Mouse (Mus musculus) kidney, postnatal 4 days (tissue): ENCODE results near the gene Baiap2l1.

ENCODE experiments used
- DNase-seq, 2 experiments: peaks; one replicate each; pipeline ENCODE4 v3.0.0; 2021; ENCODE audit warnings: mixed read lengths in 2 of 2

The Baiap2l1 gene

DNA sequence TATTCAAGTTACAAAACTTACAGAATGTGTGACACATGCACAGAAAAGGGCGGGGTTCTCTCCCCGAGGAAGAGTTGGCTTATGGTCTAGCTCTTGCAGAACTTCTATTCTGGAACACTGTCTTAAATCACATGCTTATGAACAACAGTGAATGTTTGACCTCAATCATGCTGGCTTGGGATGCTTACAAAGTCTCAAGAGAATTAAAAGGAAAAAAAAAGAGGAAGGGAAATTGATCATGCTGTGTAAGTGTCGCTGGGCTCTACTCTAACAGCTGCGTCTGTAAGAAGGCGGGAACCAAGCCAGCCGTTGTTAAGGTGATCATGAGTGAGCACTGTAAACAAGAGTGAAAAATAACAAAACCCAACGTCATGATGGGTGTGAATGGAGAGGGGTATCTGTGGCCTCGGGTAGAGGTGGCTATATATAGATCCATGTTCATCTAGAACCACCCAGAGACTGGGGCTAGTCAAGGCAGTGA is 74.3 kb downstream of the Baiap2l1 start:
- no peak for DNase-seq

DNA sequence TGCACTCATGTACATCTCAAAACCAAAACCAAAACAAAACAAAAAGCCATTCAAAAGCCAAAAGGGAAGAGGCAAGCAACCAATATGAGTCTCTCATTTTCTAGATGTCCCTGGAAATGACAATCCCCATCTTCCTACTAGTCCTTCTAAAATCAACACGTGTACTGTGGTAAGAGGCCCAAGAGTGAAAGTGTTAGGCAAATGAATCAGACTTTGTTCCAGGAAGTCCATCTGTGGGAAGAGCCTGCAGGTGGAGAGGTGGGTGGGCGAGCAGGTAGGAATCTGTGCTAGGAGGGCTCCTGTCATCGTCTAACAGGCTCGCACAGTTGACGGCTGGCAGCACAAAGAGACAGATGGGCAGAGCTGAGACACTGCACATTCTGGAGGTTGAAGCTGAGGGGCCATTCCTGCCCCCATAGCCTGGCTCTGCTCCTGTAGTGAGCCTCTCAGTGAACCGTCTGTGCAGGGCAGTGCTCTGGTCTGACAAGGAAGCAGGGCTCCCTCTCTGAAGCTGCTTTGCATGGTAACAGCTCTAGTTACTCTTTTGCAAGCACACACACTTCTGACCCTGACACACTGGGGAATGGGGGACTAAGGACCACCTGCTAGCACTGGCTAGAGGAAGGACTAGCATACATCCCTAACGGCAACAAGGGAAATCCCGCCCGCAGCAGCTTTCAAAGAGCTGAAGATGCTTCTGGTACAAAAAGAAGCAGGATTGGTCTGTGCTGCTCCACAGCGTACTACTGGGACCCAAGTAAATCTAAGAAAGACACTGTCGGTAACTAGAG is 75.2 kb downstream of the Baiap2l1 start:
- DNase-seq = no peak

DNA sequence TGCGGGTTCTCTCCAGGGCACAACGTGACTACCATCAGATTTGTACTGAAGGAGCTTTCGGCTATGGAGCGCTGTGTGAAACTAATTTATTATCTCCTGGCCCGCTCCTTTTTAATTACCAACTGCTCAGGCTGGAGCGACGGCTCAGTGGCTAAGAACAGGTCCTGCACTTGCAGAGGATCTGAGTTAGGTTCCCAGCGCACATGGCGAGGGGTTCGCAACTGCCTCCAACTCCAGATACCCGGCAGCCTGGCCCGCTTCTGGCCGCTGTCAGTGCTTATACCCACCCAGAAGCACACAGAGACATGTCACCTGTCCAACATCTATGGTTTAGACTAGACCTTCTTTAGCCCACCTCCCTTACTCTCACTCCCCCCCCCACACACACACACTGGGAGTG is 78.0 kb downstream of the Baiap2l1 start:
- no peak for DNase-seq

DNA sequence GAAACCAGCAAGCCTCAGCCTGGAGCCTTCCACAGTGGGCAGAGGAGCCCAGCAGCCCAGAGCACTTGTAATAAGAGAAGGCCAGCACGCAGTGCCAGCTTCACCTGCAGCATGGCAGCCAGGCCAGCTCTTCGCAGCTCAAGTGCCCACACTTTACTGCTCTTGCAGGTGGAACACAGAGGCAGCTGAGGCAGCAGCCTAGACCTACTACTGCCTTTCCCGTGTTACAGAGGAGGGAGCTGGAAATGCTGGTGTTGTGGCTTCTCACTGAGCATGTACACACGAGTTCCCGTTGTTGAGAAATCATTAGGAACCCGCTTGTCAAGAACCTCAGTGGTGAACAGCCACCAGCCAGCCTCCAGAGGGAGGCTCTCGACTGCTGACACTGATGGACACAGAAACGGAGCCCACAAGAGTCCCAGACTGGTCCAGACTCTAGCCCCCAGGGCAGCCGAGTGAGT is 78.8 kb downstream of the Baiap2l1 start:
- DNase-seq = no peak

DNA sequence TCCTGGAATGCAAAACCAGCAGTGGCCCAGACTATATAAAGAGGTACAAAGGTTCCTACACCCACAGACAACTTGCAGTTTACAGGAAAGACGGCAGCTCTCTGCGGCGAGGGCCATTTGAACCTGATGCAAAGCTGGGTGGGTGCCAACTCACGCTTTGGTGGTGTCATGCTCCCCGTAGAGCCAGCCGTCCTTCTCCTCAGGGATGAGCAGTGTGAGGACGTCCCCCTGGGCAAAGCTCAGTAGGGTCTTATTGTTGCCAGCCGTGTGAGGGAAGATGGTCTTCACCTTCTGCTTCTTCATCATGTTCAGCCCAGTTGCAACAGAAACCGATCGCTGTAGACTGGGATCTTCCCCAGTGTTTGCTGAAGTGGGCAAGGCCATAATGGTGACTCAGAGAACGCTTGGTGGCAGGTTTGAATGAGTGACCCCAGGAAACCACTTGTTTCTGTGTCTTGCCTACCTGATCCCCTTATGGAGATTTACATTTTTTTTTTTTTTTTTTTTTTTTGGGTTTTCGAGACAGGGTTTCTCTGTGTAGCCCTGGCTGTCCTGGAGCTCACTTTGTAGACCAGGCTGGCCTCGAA is 79.4 kb downstream of the Baiap2l1 start:
- DNase-seq = no peak

DNA sequence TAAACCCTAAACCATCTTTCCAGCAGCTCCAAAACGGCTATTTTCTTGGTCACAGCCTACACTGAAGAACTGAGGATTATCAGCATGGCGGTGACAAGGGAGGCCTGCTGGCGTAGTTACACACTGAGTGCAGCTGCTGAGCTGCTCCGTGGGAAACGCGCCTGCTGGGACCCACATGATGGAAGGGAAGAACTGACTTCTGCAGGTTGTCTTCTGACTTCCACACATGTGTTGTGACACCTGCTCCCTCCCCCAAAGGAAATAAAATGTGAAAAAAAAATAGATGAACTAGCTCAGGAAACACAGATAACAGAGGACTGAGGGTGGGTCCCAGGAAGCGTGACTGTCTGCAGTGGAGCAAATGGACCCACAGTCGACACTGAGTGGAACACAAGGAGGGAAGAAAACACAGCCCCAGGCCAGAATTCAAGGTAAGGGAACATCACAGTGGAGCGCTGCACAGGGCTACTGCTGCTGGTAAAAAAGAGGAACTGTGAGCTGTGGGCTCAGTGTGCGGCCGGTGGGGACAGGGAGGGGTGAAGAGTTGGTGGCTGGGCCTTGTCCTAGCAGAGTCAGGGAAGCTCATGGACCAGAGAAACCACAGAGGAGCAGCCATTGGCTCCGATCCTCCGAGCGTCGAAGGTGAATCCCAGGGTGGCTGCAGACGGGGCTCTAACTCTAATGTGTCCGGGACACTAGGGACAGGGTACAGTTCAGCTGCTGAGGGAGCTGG is 80.8 kb downstream of the Baiap2l1 start:
- DNase-seq = no peak

DNA sequence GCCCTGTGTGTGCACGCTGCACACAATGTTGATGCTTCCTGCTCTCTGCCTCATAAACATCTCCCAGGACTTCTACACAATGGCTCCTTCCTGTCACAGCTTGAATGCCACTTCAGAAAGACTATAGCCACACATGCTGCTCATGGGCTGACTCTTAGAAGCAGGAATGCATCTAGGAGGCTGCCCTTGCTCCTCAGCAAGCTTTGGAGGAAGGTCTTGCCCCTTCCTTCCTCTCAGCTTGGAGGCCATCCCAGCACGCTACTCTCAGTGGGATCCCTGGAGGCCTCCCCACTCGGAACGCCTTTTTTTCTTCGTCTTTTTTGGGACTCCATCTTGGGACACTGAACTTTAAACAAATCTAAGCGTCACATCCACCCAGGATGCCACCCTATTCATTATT is 83.0 kb downstream of the Baiap2l1 start:
- peak in 1 of 2 experiments; percentile 39 for DNase-seq

DNA sequence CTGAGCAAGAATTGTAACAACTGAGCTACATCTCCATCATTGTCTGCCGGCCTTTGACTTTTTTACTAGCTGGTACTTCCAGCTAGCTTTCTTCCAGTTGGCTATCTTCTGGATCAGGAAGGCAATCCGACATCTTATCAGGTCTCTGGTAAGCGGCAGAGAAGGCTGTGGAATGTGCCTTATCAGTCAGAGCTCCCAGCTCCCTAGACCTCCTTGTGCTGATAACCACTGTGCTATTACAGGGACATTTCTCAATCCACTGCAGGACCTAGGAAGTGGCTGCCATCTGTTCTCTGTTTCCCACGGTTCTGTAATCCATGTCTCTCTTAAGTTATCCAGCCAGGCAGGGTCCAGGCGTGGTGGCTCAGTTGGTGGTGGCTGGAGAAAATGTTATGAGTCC is 86.1 kb downstream of the Baiap2l1 start:
- DNase-seq = no peak

DNA sequence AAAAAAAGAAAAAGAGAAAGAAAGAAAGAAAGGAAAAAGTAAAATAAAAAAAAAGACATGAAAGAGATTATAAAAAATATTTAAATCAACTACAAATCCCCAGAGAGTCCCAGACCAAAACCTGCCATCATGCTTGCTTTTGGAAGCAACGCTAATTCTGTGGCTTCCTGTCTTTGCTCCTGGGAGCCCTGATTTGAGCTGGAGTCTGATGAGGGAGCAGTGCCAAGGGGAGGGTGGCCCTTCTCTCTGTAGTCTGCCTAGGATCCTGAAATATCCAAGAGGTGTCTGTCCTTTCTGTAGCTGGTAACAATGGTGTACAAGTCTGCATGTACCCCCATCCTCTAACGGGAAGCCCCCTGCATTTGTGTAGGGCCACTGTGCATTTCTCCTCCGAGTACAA is 86.8 kb downstream of the Baiap2l1 start:
- DNase-seq = no peak

DNA sequence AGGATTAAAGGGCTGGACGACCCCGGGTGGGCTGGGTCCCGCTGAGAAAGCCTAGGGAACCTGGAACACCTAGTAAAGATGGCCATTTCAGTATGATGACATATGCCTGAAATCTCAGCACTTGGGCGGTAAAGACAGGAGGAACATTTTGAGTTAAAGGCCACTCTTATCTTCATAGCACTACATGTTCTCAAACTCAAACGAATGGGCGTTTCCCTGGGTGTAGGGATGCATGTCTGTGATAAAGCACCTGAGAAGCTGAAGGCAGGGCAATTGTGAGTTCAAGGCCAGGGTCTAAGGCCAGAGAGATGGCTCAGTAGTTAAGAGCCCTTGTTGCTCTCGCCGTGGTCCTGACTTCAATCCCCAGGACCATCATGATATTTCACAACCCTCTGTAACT is 87.5 kb downstream of the Baiap2l1 start:
- no peak for DNase-seq

DNA sequence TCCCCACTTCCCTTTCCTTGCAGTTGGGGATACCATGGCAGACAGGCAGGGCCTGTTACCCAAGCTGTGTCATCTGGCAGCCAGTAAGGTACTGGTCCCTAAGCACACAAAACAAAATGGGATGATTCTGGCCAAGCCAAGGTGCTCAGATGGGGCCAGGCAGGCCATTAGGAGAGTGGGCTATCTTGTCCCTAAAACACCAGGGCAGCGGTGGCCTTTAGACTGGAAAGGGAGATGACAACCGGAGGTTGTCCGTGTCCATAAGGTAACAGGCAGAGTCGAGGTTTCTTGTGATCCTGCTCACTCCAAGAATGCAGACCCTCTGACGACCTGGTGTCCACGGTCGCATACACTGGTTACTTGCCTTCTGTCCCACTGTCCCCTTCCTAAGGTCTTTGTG is 88.0 kb downstream of the Baiap2l1 start:
- DNase-seq = no peak

DNA sequence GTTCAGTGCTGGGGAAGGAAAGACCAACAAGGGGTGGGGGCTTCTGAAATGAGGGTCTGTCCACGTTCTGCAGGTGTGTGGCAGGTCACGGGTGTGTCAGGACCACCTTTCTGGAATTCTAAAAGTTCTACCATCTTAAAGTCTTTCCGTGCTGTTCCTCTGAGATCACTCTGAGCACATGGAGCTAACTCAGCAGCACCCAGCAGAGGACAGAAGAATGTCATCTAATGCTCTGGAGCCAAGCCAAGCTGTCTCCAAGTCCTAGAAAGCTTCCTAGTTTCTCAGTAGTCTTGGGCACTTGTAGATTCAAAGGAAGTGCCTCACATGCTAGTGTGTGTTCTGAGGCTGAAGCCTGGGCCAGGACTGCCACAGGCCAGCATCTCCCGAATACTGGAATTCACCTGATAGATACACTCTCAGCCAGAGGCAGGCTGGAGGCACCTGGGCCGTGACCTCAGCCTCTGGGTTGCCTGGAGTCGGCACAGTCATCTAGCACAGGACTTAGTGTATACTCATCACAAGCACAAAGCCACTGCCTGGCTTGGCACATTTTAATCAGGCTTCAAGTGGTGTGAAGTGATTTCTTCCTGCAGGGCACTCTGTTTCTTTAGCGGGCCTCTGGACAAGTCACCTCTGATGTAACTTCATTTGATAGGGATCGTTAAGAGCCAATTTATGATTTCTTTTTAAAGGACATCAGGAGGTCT is 90.2 kb downstream of the Baiap2l1 start:
- peak; percentile 71 to 80 for DNase-seq

DNA sequence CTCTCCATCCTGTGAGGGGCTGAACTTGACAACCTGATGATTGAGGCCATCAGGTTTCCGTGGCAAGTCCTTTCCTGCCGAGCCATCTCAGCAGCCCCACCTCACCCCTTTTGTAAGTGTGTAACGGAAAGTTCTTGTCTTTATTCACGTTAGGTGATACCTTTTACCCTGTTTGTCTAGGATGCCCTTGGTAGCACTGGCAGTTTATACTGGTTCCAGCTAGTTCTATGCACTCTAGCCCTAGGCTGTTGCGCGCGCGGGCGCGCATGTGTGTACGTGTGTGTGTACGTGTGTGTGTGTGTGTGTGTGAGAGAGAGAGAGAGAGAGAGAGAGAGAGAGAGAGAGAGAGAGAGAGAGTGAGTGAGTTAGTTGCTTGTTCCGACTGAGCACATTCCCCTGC is 94.4 kb downstream of the Baiap2l1 start:
- no peak for DNase-seq

DNA sequence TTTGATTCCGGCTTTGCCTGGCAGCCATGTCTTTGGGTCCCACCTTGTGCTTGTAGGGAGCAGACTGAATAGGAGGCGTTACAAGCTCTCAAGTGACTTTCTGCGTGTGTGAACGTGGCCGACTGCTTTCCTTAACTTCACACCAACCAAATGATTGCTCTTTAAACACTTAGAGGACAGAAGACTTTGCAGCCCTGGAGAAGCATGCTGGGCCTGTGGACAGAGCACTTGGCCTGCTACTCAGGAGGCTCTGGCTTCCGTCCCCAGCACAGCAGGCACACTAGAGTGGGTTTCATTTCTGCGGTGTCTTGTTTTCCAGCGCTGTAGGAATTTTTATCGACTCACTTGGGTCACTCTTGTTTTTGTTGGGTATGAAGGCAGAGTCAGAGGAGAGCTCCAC is 94.8 kb downstream of the Baiap2l1 start:
- no peak for DNase-seq

DNA sequence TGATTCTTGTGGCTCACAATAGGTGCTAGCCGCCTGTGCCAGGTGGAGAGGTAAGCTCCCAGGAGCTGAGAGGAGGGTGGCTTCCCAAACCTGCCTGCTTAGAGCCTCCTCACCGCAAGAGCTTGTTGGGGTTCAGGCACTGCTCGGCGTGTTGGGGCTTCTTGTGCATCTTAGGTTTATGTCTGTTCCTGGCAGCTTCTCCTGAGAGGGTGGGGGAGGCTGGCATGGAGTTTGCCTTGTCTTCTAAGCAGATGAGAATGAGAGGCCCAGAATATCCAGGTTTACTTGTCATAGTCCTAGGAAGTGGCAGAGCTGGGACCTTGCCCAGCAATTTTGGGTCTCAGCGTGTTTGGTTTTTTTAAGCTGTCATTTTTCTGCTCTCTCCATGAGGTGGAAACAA is 96.1 kb downstream of the Baiap2l1 start:
- DNase-seq = no peak

DNA sequence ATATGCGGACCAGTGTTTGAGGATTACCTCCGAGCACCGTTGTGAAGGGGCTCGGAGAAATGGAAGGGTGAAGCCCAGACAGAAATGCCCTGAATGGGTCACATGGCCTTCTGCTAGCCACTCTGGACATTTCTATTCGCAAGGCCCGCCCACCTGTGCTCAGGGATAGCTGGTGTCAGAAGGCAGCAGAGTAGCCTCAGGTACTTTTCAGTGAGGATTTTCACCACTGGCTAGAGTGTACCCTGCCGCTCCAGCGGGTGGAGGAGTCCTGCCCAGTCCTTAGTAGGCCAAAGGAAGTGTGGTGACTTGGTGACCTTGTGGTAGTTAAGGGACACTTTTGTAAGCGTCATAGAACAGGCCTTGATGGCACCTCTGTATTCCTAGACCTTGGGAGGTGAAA is 96.6 kb downstream of the Baiap2l1 start:
- DNase-seq = peak in 1 of 2 experiments; percentile 27

DNA sequence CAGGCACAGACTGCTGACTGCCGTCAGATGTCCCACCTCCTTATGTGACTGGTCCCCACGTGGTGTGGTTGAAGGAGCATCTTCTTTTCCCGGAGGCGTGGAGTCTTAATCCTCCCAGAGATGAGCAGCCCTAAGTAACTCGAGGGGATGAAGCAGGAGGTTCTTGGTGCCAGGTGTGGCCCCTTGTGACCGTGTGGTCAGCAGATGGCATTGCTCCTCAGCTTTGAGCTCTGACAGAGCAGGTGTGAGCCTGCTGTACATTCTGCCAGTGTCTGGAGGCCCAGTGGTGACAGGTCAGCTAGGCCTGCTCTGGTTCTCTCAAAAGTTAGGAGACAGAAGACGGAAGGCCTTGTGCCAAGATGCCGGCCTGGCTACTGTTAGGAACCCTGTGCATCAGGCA is 97.4 kb downstream of the Baiap2l1 start:
- no peak for DNase-seq

DNA sequence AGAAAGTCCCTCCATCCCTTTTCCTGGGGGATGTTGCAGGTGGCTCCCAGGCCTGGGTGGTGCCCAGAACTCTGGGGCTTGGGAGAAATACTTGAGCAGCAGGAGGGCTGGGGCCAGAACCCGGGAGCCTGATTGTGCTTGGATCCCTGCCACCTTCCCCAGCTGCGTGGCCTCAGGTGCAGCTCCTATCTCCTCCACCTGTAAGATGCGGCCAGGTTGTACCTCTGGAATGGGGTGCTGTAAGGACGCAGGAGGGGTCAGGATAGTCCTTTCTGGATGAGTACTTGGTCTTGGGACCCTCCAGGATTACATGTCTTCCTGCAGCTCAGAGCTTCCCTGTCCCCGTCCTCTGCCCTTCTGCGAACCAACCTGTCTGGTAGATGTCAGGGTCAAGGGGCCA is 98.7 kb downstream of the Baiap2l1 start:
- DNase-seq = peak in 1 of 2 experiments; percentile 22

DNA sequence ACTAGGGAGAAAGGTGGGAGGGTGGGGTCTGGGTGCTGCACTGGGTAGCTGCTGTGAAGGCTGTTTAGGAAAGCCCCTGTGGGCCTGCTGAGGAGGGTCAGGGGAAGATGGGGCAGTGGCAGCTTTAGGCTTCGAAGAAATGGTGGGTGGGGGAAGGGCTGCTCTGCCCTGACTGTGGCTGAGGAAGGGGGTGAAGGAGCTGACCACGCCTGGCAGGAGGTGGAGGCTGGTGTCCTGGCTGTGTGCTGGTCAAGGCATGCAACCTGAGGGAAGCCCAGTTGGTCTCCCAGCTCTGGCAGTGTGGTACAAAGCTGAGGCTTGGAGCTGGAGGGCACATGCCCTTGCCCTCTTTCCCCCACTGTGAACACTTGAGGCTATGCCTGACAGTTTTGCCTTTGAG is 99.2 kb downstream of the Baiap2l1 start:
- DNase-seq = peak; percentile 39 to 55

DNA sequence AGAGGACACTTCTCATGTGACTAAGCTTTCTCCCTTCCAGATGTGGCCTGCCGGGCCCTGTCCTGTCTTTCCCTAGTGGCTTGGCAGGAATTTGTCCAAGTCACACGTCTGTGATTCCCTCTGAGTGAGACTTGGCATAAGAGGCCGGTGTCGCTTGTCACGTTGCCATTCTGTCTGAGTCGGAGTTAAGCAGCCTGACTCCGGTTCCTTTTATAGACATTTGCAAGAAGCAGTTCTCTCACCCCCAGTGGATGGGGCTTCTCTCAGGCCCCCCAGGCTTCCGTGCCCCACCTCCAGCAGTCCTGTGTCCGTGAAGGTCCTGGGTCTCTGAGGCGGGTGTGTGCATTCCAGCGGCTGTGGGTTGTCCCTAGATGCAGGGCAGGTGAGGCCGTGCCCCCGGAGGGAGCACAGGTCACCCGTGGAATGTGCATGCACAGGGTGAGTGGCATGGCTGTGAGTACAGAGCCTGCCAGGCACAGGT is 99.7 kb downstream of the Baiap2l1 start:
- DNase-seq = peak; percentile 51 to 73

DNA sequence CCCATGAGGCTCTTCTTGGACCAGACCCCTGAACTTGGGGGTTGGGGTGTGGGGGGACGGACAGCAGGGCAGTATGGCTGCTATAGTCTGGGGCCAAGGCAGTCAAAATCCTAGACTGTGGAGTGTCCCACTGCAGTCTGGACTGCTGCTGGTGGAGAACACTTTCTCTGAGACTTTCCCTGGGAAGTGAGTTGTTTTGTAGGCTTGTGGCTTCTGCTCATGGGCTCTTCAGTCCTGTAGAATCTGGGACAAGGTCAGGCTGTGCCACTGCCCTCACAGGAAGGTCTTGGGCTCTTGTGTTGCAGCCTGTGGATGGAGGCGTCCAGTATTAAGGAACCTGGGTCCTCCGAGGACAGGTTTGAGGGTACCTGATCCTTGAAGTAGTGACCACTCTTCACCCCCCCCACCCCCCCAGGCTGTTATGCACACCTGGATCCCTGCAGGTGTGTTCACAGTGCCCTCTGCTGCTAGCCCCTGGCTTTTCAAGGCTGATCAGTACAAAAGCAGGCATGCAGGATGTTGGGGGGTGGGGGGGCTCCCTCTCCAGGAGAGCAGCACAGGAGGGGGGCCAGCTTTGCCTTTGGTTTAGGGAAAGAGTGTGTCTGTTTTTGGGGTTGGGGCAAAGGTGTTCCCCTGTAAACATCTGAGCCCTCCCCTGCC is 100.3 kb downstream of the Baiap2l1 start:
- peak in 1 of 2 experiments; percentile 49 for DNase-seq

DNA sequence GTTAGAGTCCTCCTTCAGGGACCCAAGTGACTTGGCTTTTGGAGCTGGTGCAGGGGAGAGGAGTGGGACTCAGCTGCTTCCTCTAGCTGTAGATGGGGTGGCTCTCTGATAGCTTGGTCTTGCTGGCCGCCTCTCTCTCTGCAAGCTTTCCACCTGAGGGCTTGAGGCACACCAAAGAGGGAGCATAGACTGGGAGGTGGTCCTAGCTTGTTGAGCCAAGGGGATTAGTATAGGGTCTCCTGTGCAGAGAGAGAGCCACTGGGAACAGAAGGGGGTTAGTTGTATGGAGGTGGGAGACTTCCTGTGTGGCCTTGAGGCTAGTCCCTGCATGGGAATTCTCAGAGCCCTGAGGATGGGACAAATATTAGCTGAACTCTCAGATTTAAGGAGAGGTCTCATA is 101.0 kb downstream of the Baiap2l1 start:
- DNase-seq = no peak

DNA sequence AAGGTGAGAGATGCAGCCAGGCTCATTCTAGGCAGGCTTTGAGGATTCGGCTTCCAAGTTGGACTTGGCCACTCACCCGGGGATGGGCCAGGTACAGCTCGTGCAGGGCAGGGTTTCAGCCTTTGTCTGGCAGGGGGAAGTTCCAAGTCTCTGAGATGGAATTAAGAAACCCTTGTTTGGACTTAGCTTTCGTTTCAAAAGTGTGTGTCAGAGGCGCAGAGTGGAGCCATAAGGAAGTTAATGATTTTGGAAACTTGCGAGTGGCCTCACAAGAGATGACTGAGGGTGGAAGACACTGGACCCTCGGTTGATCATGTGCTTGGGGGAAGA is 101.4 kb downstream of the Baiap2l1 start:
- DNase-seq = no peak
